Mouse (Mus musculus): ENCODE measurements at regions not wholly inside any gene's neighbourhood (a gene's known extent, or its start where the extent isn't known, plus 50 kb on each side); places are given as distances from the start of the nearest gene placed in this dataset.
"Not testable (repeated sequence)": the region's sequence is repeated elsewhere in the genome, so short reads cannot be mapped to it uniquely, and the experiment has no call there.

DNA sequence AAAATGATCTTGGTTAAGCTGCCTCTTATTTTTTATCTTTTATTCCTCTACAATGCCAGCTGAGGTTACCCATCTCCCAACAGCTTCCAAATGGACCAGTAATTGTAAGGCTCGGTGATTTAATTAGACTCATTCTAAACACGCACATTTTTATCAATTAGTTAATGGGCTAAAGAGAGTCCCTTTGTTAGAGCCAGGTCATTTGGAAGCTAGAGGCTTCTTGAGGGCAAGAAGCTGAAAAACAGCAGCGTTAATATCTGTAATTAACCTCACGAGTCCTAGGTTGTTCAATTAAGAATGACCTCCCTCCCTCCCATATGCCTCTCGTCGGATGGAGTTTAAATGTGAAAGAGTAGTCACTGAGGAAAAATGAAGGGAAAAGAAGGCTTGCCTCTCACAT is 66.5 kb downstream of the Otx2 start:
- no peak for DNase-seq

DNA sequence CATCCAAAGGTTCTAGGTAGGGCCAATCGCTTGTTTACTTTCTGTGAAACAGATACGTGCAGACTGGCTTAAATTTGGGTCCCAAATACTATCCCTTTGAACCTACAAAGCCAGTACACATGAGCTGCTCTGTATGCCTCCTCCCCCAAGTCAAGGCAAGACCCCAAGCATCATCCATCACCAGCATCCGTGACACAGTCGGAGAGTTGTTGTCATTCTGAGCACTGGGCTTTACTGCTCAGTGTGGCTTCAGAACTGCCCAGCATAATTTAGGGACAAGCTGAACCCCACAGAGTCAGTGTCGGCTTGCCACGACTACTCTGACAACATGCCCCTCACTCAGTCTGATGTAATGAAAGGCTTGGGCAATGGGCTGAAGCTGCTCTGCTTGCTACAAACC is 70.1 kb downstream of the Otx2 start:
- no peak for DNase-seq

DNA sequence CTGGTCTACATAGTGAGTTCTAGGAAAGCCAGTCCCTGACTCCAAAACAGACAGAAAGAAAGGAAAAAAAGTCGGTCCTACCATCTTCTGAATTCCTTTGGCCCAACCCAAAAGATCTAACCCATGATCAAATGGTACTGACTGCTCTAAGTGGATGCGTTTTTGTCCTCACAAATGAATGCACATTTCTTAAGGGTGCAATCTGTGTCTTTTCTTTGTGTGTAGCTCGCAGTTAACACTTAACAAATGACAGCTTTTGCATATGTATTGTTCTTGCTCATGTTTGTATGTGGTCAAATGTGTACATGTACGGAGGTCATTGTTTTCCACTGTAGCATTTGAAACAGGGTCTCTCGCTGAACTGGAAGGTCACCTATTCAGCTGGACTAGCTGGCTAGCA is 79.3 kb downstream of the Otx2 start:
- no peak for DNase-seq

DNA sequence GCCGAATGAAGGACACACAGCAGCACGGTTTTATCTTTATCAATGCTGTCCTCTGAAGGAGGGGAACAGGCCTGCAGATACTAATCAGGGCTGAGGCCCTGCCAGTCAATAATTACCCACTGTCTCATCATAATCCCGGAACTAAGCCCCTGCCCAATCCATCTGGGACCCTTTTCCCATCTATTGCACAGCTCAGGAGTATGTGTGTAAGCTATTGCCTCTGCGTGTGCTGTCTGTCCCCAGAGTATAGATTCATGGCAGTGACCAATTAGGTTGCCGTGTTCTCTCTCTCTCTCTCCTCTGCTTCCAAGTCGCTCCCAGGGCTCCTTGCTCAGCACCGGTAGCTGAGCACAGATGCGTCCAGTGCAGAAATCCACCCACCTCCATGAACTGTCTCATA is 80.3 kb downstream of the Otx2 start:
- no peak for DNase-seq

DNA sequence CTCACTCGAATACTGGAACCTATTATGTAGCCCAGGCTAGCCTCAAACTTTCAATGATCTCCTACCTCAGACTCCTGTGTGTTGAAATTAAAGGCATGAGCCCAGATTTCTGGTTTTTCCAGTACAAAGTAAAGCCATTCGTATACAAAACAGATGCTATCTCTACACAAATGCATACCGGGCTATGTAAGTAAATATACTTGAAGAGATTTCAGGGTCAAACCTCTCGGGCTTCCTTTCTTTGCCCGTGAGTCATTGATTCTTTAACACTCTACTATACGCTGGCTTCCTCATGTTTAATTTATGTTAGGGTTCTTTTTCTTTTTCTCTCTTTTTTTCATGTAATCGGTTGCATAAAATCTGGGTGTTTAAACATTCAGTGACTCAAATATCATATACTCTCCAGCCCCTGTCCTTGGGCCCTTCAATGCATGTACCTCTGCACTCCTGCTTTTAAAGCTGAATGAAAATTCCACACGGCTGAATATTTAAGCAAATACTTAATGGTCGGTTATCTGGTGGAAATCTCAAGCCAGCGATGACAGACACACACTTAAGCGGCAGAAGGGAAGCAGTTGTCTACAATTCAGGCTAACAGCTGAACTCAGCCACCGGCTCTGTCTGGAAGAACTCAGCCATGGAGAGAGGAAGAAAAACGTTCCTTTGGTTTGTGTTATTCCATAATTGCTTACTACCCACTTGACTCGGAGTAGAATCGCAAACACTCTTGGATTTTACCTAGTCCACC is 82.0 kb downstream of the Otx2 start:
- no peak for DNase-seq

DNA sequence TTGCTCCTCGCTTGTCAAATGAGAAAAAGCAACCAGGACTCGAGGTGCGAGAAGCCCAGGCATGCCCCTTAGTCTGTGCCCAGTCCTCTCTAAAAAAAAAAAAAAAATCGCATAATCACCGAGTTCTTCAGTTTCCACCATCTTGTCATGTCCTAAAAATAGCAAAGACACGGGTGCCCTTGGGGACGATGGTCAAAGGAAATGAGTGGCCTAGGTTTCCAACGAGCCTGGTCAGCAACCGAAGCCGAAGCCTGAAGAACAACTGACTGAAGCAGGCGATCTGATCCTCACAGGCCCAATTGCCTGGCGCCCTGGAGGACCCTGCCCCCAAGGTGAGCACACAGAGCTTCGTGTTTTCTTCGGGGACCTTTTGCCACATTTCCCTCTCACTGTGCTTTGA is 83.2 kb downstream of the Otx2 start:
- no peak for DNase-seq

DNA sequence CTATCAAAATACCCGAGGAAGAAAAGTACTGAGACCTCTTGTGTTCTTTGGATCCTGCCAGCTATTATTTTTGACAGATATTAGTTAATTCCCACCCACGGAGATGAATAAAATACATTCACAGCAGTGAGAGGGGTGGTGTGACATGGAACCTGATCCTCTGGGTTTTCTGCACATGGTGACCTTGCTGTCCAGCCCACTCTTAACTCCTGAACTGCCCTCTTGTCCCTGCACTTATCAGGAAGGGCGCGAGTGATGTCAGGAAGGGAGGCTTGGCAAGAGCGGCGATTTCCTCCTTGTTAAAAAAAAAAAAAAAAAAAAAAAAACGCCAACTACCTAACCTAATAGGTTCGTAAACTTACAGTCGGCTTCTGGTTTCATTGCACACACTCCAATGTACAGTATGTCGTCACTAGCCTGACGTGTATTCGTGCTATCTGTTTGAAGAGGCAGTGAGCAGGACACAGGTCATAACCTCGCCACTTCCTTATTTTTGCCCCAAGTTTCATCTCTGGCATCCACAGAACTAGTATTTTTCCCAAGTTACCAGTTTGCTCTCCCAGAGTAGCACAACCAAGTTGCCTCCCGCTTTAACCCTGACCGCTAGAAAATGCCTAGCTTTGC is 83.8 kb downstream of the Otx2 start:
- DNase-seq, result peak; percentile 14

DNA sequence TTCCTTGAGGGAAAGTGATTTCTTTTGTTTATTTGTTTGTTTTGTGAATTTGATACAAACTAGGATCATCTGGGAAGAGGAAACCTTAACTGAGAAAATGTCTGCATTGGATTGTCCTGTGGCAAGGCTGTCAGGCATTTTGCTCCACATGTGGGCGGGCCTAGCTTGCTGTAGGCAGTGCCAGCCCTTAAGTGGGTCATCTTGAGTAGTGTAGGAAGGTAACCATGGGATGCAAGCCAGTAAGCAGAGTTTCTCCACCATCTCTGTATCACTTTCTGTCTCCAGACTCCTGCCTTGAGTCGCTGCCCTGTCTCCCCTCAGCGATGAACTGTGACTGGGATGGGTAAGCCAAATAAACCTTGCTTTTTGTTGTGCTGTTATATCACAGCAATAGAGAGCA is 87.8 kb downstream of the Otx2 start:
- DNase-seq, result no peak

DNA sequence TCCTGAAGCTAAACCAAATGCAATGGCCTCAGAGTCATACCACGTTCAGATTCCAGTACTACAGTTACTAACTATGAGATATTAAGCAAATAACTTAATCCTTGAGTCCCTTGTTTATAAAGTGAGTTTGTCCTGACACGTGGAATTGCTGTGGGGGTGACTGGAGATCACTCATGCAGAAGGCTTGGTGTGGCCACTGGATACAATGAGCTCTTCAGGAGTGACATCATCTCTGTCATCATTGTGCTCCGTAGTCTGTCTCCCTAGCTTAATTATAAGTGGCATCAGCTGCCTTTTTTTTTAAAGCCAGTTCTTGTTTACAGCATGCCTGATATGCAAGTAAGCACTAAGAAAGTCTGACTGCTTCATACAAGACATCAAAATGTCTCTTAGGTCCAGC is 89.0 kb downstream of the Otx2 start:
- no peak for DNase-seq

DNA sequence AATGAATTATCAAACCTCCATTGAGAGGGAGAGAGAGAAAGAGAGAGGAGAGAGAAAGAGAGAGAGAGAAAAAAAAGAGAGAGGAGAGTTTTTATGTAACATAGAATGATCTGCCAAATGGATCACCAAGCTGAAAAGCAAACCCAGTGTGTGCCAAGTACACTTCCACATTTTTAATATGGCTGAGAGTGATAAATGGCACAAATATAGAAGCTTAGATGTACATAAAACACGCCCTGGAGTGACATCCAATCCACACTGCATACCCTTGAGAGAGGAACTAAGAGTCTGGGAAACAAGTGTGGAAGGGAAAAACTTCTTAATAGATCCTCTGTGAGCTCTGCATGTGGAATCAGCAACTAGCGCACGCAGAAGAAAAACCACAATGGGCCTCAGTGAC is 90.1 kb downstream of the Otx2 start:
- no peak for DNase-seq

DNA sequence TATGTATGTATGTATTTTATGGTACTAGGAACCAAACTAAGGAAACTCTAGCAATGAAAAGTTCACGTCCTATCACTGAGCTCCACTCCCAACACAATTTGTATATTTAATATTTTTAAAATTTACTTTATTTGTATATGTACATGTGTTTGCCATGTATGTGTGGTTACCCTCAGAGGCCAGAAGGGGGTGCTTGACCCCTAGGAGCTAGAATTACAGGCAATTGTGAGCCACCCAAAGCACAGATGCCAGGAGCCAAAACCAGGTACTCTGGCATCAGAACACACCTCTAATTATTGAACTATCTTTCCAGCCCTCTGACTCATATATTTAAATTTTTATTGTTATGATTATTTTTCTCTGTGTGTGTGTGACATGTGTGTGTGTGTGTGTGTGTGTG is 91.5 kb downstream of the Otx2 start:
- DNase-seq, result peak; percentile 17

DNA sequence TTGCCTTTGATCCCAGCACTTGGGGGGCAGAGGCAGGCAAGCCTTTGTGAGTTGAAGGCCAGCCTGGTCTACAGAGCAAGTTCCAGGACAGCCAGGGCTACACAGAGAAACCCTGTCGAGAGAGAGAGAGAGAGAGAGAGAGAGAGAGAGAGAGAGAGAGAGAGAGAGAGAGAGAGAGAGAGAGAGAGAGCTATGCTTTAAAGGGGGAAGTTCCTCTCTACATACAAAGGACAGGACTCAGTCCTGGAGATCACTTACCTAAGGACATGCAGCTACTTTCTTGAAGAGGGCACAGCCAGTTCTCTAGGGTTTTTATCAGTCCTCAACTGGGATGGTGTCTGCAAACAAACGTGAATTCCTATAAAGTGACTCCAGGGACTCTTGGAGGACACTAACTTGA is 92.3 kb downstream of the Otx2 start:
- not testable (repeated sequence) for DNase-seq

DNA sequence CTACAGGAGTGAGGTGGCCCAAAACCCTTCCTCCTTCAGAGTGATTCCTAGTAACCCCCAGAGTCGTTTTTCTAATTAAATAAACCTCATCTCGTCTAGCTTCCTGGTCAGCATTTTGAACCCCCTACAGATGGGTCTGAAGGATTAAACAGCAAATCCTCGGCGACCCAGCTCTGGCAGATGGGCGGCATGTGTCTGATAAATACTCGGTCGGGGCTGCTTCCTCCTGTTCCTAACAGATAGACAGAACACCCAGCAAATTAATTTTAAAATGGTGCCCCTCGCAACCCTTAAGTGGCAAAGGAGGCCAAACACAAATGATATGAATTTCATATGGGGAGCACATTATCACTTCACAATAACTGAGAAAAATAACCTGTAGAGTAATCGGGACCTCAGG is 93.2 kb downstream of the Otx2 start:
- DNase-seq, result no peak

DNA sequence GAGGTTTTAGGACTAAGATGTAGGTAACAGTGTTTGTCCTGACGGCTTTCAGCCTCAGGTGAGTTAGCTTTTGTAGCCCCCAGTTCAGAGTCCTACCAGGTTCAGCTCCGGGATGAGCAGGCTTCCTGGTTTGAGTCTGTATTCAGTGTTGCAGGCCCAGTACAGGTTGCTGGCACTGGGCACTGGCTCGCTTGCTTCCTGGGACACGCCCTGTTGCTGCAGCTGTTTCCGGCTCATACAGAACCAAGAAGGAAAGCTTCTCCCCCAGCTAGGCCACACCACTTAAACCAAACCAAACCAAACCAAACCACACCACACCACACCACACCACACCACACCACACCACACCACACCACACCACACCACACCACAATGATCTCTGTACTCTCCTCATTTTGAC is 93.6 kb downstream of the Otx2 start:
- no peak for DNase-seq

Data from kidney, postnatal 10 days (tissue).